Mouse (Mus musculus): Measurements from ENCODE around the gene Vamp9. TPM values are rescaled to one million over a fixed set of nuclear protein-coding genes. Genes with fewer than 3 reads are reported as not detected.
A peak's percentile ranks its signal among the peaks of the same experiment; 100 is the strongest.

The Vamp9 gene
- polyA plus RNA-seq, 1 experiment from 2014 or later: 0.31 TPM

GRCm38 (mm10) chr5:99887133-99887532, 18.9 kb upstream of the Vamp9 start:
- Histone ChIP-seq H3K36me3 (no peaks in the 10 kb centered on the region), H3K4me3 (no peak overlapping the region), H3K9me3 (no peaks in the 10 kb centered on the region), H3K4me2 (replicated peaks) (no peak overlapping the region), H3K27me3 (no peaks in the 10 kb centered on the region), H3K4me1 (no peaks in the 10 kb centered on the region), H3K27ac (no peak overlapping the region), H3K9ac (no peak overlapping the region)
- 77% methylated on average over 1 of the region's 1 CpGs for WGBS
- ATAC-seq (ENCODE audit: low FRiP score, low read depth): no peak

GRCm38 (mm10) chr5:99891516-99892441, 14.3 kb upstream of the Vamp9 start:
- WGBS: 60% methylated on average over 12 of the region's 12 CpGs
- Histone ChIP-seq H3K9ac (no peak overlapping the region), H3K9me3 (no peaks in the 10 kb centered on the region), H3K36me3 (no peaks in the 10 kb centered on the region), H3K4me3 (no peak overlapping the region), H3K27ac (no peak overlapping the region), H3K4me1 (no peaks in the 10 kb centered on the region), H3K27me3 (no peaks in the 10 kb centered on the region), H3K4me2 (replicated peaks) (no peak overlapping the region)
- ATAC-seq (ENCODE audit: low FRiP score, low read depth): no peak

GRCm38 (mm10) chr5:99900041-99900440, 6.0 kb upstream of the Vamp9 start:
- no peaks in the 10 kb centered on the region for H3K9me3 ChIP-seq
- H3K27ac ChIP-seq: no peak overlapping the region
- H3K4me3 ChIP-seq: no peak overlapping the region
- WGBS: 8% methylated on average over 6 of the region's 6 CpGs
- 0 out of 2 replicates have a peak, but pooled peaks cover 3% of the 10 kb centered on the region for H3K4me1 ChIP-seq
- ATAC-seq (ENCODE audit: low FRiP score, low read depth): peak; percentile 79; the same call in 1 of the 2 replicates
- peaks cover 18% of the 10 kb centered on the region; the same call in 1 of the 2 replicates for H3K27me3 ChIP-seq
- H3K9ac ChIP-seq: no peak overlapping the region
- no peak overlapping the region for H3K4me2 ChIP-seq (replicated peaks)
- no peaks in the 10 kb centered on the region for H3K36me3 ChIP-seq

- no peaks in the 10 kb centered on the region for H3K9me3 ChIP-seq
- 0 out of 2 replicates have a peak overlapping the region, but pooled peaks have one; percentile 60 for H3K4me3 ChIP-seq
- no peak overlapping the region for H3K4me2 ChIP-seq (replicated peaks)
- H3K27ac ChIP-seq: no peak overlapping the region
- peaks cover 9% of the 10 kb centered on the region; the same call in 1 of the 2 replicates for H3K27me3 ChIP-seq
- no peaks in the 10 kb centered on the region for H3K36me3 ChIP-seq
- no peak for ATAC-seq (ENCODE audit: low FRiP score, low read depth)
- no peak overlapping the region for H3K9ac ChIP-seq
- H3K4me1 ChIP-seq: no peaks in the 10 kb centered on the region
- 59% methylated on average over 7 of the region's 7 CpGs for WGBS
These were observed 323 bp upstream of the Vamp9 start for GRCm38 (mm10) chr5:99905731-99906130.

GRCm38 (mm10) chr5:99915494-99915893, 9.4 kb downstream of the Vamp9 start:
- Histone ChIP-seq H3K9ac (no peak overlapping the region), H3K27me3 (no peaks in the 10 kb centered on the region), H3K4me1 (peaks cover 4% of the 10 kb centered on the region), H3K27ac (no peak overlapping the region), H3K4me3 (no peak overlapping the region), H3K9me3 (no peaks in the 10 kb centered on the region), H3K36me3 (no peaks in the 10 kb centered on the region), H3K4me2 (replicated peaks) (no peak overlapping the region)
- no peak for ATAC-seq (ENCODE audit: low FRiP score, low read depth)
- WGBS: 43% methylated on average over 7 of the region's 7 CpGs

GRCm38 (mm10) chr5:99922033-99922432, 16.0 kb downstream of the Vamp9 start:
- 85% methylated on average over 8 of the region's 8 CpGs for WGBS
- no peak overlapping the region for H3K27ac ChIP-seq

GRCm38 (mm10) chr5:99927951-99928350, 21.9 kb downstream of the Vamp9 start:
- H3K4me1 ChIP-seq: no peaks in the 10 kb centered on the region
- WGBS: 49% methylated on average over 4 of the region's 4 CpGs
- H3K4me2 ChIP-seq (replicated peaks): no peak overlapping the region
- H3K4me3 ChIP-seq: no peak overlapping the region
- ATAC-seq (ENCODE audit: low FRiP score, low read depth): no peak
- H3K36me3 ChIP-seq: no peaks in the 10 kb centered on the region
- H3K9ac ChIP-seq: no peak overlapping the region
- H3K27ac ChIP-seq: no peak overlapping the region
- 0 out of 2 replicates have a peak, but pooled peaks cover 4% of the 10 kb centered on the region for H3K9me3 ChIP-seq
- no peaks in the 10 kb centered on the region for H3K27me3 ChIP-seq

More at GRCm38 (mm10) chr5:99922033-99922432, 16.0 kb downstream of the Vamp9 start:
- H3K9me3 ChIP-seq: 0 out of 2 replicates have a peak, but pooled peaks cover 4% of the 10 kb centered on the region
- no peaks in the 10 kb centered on the region for H3K4me1 ChIP-seq
- H3K4me3 ChIP-seq: no peak overlapping the region
- no peak overlapping the region for H3K9ac ChIP-seq
- no peak overlapping the region for H3K4me2 ChIP-seq (replicated peaks)
- no peaks in the 10 kb centered on the region for H3K36me3 ChIP-seq
- ATAC-seq (ENCODE audit: low FRiP score, low read depth): no peak
- no peaks in the 10 kb centered on the region for H3K27me3 ChIP-seq

- H3K36me3 ChIP-seq: no peaks in the 10 kb centered on the region
These were observed 25.9 kb downstream of the Vamp9 start for GRCm38 (mm10) chr5:99931910-99932309.

GRCm38 (mm10) chr5:99939440-99939839, 33.4 kb downstream of the Vamp9 start:
- no peak for ATAC-seq (ENCODE audit: low FRiP score, low read depth)
- Histone ChIP-seq H3K27ac (no peak overlapping the region), H3K4me3 (no peak overlapping the region), H3K9me3 (peaks cover 3% of the 10 kb centered on the region; the same call in 1 of the 2 replicates), H3K27me3 (no peaks in the 10 kb centered on the region), H3K4me2 (replicated peaks) (no peak overlapping the region), H3K4me1 (no peaks in the 10 kb centered on the region), H3K36me3 (peaks cover 2% of the 10 kb centered on the region; the same call in 1 of the 2 replicates), H3K9ac (no peak overlapping the region)
- WGBS: 80% methylated on average over 3 of the region's 3 CpGs

More at GRCm38 (mm10) chr5:99931910-99932309, 25.9 kb downstream of the Vamp9 start:
- no peak overlapping the region for H3K4me3 ChIP-seq
- no peak for ATAC-seq (ENCODE audit: low FRiP score, low read depth)
- WGBS: 90% methylated on average over 6 of the region's 6 CpGs
- H3K4me1 ChIP-seq: no peaks in the 10 kb centered on the region
- no peaks in the 10 kb centered on the region for H3K9me3 ChIP-seq
- no peak overlapping the region for H3K9ac ChIP-seq
- no peak overlapping the region for H3K27ac ChIP-seq
- no peaks in the 10 kb centered on the region for H3K27me3 ChIP-seq
- H3K4me2 ChIP-seq (replicated peaks): no peak overlapping the region

GRCm38 (mm10) chr5:99941273-99941672, 35.2 kb downstream of the Vamp9 start:
- Histone ChIP-seq H3K36me3 (peaks cover 17% of the 10 kb centered on the region), H3K9me3 (peaks cover 9% of the 10 kb centered on the region), H3K9ac (no peak overlapping the region), H3K27ac (no peak overlapping the region), H3K4me1 (no peaks in the 10 kb centered on the region), H3K27me3 (no peaks in the 10 kb centered on the region), H3K4me3 (no peak overlapping the region), H3K4me2 (replicated peaks) (no peak overlapping the region)
- 83% methylated on average over 10 of the region's 10 CpGs for WGBS
- ATAC-seq (ENCODE audit: low FRiP score, low read depth): no peak

- H3K27me3 ChIP-seq: no peaks in the 10 kb centered on the region
- H3K27ac ChIP-seq: no peak overlapping the region
- no peak for ATAC-seq (ENCODE audit: low FRiP score, low read depth)
- WGBS: 62% methylated on average over 10 of the region's 10 CpGs
- H3K9ac ChIP-seq: no peak overlapping the region
- no peaks in the 10 kb centered on the region for H3K4me1 ChIP-seq
- no peak overlapping the region for H3K4me2 ChIP-seq (replicated peaks)
- H3K36me3 ChIP-seq: peaks cover 18% of the 10 kb centered on the region
- peaks cover 9% of the 10 kb centered on the region for H3K9me3 ChIP-seq
- no peak overlapping the region for H3K4me3 ChIP-seq
These were observed 35.9 kb downstream of the Vamp9 start for GRCm38 (mm10) chr5:99941776-99942502.

- no peaks in the 10 kb centered on the region for H3K27me3 ChIP-seq
- peaks cover 21% of the 10 kb centered on the region for H3K36me3 ChIP-seq
- no peak overlapping the region for H3K4me2 ChIP-seq (replicated peaks)
- no peaks in the 10 kb centered on the region for H3K4me1 ChIP-seq
- H3K9me3 ChIP-seq: no peaks in the 10 kb centered on the region
- 88% methylated on average over 5 of the region's 5 CpGs for WGBS
- H3K9ac ChIP-seq: no peak overlapping the region
- no peak overlapping the region for H3K4me3 ChIP-seq
- ATAC-seq (ENCODE audit: low FRiP score, low read depth): no peak
- no peak overlapping the region for H3K27ac ChIP-seq
These were observed 46.5 kb downstream of the Vamp9 start for GRCm38 (mm10) chr5:99952513-99952912.
